Mouse (Mus musculus): Measurements from ENCODE around the gene Snx19.

Gene Snx19

DNA sequence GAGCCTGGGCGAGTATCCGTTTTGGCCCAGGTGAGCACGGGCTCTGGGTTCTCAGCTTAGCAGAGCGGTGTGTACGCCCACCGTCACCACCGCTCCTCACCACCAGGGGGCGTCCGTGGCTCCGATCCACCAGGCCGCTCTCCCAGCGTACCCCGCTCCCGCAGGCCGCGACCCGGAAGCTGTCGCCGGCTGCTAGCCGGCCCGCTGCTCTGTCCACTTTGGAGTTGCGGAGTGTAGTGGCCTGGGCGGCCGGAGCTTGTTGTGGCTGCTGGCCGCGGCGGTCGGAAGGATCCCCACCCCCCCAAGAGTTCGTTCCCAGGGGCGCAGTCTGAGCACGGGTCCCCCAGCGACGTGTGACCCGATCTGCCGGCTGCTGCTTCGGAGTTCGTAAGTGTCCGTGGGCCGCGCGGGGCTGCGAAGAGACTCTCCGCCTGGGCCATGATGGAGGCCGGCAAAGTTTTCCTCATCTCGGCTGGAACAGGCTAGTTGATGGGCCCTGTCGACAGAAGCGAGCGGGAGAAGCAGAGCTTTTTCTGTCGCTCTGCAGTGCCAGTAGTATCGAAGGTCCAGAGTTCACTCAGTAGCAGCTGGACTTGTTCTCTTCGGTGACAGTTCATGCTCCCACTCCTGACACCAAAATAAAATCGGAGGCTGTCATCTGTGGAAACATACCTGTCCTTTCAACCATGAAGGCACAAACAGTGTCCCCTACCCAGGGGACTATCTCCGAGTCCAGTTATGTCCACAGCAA is at the start of gene Snx19:
Gene Snx19, plus strand, starts transcription at position 227 of the 751 bp plus-strand sequence.
- in situ Hi-C loops (cut with MboI; ENCODE audit: low pct_unique_long_range_greater_than_20kb in 1 of 2, low sequenced_read_pairs in 2 of 2, unreplicated experiment in 1 of 2) = loop anchor here in 1 of 2 experiments (10.0 kb wide), 1 partner anchor 762 kb away; no protein-coding TSS in a partner anchor

DNA sequence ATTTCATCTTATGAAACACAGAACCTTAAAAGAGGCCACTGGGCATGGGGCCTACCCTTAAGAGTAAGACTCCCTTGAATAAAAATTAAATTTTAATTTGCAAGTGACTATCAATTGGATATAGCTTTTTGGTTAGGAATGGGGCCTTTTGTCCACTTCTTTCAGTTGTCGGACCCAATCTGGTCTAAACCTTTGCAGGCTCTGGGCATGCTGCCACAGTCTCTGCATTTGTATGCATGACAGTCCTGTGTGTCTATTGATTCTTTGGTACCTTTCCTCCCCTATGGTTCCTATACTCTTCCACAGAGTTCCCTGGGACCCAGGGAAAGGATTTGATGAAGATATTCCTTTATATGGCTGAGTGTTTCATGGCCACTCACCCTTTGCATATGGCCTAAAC is 26.1 kb upstream of the Snx19 start:
- in situ Hi-C loops (cut with MboI; ENCODE audit: low pct_unique_long_range_greater_than_20kb in 1 of 2, low sequenced_read_pairs in 2 of 2, unreplicated experiment in 1 of 2) = no loop called here

DNA sequence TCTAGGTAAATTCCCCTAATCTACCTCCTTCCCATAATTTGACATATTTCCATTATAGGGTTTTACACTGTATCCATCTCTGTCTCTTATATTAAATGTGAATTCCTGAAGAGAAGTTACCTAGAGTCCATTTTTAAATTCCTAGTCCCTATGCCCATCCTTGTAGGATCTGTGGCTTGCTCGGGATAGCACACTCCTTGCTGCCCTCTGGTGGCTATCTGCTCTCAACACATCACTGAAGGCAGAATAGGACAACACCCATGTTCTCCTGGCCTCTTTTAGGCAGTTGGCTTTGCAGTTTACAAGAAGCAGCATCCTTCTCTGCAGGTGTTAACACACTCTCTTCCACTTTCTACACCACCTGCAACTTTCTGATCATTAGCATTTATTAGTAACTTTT is 4.0 kb upstream of the Snx19 start:
- in situ Hi-C loops (cut with MboI; ENCODE audit: low pct_unique_long_range_greater_than_20kb in 1 of 2, low sequenced_read_pairs in 2 of 2, unreplicated experiment in 1 of 2) = loop anchor here in 1 of 2 experiments (10.0 kb wide), 1 partner anchor 758 kb away; no protein-coding TSS in a partner anchor

DNA sequence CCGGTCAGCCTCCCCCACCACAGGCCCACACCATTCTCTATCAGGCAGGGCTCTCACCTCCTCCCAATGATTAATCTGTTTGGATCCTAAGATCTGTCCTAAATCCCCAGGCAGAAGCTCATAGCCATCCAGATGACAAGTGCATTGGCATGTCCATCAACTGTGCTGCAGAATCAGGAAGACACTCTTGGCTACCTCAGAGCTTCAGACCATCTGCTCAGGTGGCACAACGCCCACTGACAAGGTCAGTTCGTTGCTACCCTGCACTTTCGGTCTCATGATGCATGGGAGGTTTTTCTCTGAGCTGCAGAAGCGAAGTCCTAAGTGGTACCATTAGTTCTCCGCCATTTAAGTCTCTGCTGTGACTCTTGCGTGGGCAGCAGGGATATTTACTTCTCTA is 1.7 kb upstream of the Snx19 start:
- in situ Hi-C loops (cut with MboI; ENCODE audit: low pct_unique_long_range_greater_than_20kb in 1 of 2, low sequenced_read_pairs in 2 of 2, unreplicated experiment in 1 of 2) = loop anchor here in 1 of 2 experiments (10.0 kb wide), 1 partner anchor 760 kb away; no protein-coding TSS in a partner anchor

DNA sequence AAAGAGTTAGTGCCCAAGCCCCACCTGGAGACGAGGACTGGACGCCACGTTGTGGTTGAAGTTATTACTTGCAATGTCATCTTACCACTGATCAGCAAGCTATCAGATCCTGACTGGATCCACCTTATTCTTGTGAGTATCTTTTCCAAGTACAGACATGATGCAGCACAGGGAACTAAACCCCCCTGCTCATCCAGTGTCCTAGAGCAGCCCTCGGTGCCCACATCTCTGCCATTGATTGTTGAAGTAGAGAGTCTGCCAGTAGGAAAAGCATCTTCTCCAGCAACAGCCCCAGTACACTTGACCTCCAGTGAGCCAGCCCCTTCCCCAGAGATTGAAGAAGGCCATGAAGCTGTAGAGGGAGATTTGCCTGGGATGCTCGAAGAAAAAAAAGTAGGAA is 1.3 kb downstream of the Snx19 start:
- in situ Hi-C loops (cut with MboI; ENCODE audit: low pct_unique_long_range_greater_than_20kb in 1 of 2, low sequenced_read_pairs in 2 of 2, unreplicated experiment in 1 of 2) = loop anchor here in 1 of 2 experiments (10.0 kb wide), 1 partner anchor 763 kb away; no protein-coding TSS in a partner anchor

DNA sequence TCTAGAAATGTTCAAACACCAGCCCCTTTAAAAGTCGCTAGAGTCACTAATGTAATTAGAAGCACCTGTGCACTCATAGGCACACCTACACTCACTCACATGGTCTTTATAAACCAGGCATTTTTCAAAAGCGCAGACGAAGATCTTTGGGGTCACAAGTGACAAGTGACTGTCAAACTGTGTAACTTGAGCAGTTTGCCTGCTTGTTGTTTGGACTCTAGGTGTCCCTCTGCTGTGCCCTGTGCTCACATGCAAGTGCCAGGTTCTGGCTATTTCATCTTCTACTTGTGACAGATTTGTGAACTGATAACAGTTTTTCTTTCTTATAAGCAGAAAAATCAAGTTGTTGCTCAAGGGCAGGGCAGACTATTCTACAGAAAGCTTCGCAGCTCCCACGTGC is 3.5 kb downstream of the Snx19 start:
- in situ Hi-C loops (cut with MboI; ENCODE audit: low pct_unique_long_range_greater_than_20kb in 1 of 2, low sequenced_read_pairs in 2 of 2, unreplicated experiment in 1 of 2) = no loop called here

DNA sequence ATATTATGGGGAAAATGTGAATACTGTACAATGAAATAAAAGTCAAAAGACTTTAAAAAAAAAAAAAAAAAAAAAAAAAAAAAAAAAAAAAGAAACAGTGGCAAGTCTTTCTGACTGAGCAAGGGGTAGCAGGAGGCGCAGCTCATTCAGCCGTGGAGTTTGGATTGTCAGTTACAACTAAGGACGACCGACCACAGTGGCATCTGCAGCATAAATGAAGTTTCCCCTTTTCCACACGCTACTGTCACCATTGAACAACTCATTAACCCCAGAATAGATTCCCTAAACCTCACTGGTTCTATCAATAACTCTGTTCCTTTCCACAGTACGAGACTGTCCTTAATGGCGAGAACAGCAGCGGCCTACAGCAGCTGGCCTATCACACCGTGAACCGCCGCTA is 5.0 kb downstream of the Snx19 start:
- in situ Hi-C loops (cut with MboI; ENCODE audit: low pct_unique_long_range_greater_than_20kb in 1 of 2, low sequenced_read_pairs in 2 of 2, unreplicated experiment in 1 of 2) = no loop called here

DNA sequence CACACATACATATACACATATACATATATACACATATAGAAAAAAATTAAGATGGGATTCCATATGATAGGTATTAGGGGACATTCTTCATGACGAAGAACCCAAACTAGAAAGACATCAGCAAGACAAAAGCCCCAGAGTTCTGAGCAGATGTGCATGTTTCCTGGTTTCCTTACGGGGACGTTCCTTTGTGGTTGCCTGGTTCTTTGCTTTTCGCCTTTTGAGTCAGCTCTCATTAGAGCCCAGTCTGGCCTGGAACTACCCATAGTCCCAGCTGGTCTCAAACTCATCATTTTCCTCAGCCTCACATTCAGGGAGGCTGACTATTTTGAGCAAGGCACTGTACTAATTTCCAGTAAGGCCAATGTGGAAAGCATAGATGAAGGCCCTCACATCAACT is 7.0 kb downstream of the Snx19 start:
- in situ Hi-C loops (cut with MboI; ENCODE audit: low pct_unique_long_range_greater_than_20kb in 1 of 2, low sequenced_read_pairs in 2 of 2, unreplicated experiment in 1 of 2) = no loop called here

DNA sequence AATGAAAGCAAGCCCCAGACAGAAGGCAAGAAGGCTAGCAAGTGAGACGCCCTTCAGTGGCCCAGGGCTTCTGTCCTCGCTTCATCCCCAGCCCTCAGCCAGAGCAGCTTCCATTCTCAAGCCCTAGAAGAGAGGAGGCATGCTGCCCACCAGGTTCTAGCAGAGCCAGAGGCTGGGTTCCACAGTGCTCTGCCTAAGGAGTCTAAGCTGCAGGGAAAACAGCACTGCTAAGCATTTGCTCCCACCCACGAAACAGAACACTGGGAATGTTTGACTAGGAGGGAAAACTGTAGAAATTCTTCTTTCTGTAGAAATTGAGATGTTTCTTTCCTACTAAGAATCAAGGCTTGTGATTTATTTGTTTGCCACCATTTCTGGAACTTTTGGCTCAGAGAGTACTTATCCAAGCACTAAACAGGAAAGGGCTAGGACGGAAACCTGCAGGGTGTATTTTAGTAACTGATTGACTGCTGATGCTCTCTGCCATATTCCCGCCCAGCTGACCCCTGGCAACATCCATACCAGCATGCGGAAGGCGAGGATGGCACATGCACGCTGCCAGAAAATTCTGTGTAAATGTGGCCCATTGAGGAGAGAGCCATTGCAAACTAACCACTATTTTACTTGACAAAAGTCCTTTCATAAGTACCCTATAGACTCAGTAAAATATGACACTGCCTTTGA is 9.1 kb downstream of the Snx19 start:
- in situ Hi-C loops (cut with MboI; ENCODE audit: low pct_unique_long_range_greater_than_20kb in 1 of 2, low sequenced_read_pairs in 2 of 2, unreplicated experiment in 1 of 2) = no loop called here

DNA sequence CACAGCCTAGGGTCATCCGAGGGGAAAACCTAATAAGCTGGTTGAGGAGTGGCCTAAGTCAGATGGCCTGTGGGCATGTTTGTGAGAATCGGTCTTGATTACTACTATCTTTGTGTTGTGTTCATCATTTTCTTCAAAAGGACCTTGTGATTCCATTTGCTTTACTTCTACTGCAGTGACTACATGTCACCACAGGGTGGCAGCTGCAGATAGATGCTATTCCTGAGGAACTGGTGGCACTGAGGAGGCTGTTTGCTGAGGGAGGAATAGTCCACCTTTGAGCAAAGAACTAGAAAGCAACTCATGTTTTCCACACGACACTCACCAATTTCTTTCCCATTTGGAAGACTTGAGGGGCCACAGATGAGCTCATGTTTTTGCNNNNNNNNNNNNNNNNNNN is 11.6 kb downstream of the Snx19 start:
- in situ Hi-C loops (cut with MboI; ENCODE audit: low pct_unique_long_range_greater_than_20kb in 1 of 2, low sequenced_read_pairs in 2 of 2, unreplicated experiment in 1 of 2) = no loop called here

DNA sequence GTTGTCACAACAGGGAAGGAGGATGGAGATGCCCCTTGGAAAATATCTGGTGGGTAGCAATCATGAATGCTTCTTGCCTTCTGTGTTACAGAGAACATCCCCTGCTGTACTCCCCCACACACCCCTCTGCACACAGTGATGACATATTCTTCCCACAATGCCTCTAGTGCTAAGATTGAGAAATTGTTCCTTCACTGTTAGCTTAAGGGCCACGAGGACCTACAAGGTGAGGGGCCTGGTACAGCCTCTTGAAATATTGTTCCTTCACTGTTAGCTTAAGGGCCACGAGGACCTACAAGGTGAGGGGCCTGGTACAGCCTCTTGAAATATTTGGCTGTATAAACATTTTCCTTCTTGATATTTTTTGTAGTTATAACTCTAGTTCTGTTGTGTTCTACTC is 14.9 kb downstream of the Snx19 start:
- in situ Hi-C loops (cut with MboI; ENCODE audit: low pct_unique_long_range_greater_than_20kb in 1 of 2, low sequenced_read_pairs in 2 of 2, unreplicated experiment in 1 of 2) = no loop called here

DNA sequence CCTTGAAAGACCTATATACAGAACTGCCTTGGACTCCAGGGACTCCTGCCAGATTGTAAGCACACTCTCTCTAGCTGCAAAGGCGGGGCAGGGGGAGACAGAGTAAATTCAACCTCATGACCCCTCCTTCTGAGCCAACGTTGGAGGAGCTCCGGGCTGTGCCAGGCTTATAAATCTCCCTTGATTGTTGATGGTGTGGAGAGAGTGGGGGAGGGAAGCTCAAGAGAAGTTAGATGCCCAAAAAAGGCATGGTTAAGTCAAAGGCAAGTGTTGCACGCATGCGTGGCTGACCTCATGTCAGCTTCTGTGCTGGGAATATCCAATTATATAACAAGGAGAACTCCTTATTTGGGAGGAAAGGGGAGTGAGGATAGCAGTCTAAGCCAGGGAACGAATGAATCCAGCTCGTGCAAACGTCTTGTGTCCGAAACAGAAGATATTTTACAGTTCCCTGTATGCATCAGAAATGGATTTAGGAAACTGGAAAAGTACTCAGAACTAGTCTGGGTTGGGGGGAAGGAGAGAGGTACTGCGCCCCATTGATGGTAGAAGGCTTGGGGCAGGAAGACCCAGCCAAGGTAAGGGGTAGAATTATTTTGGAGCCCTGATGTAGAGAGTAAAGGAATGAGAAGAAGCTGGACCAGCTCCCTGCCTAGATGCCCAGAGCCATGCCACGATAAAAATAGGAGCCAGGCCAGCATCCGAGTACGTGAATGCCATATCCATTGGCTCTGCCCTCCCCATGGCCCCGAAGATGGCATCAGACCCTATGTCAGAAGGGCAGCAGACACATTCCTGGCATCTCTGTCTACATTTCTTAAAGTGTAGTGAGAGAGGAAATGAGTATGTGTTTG is 18.6 kb downstream of the Snx19 start:
- in situ Hi-C loops (cut with MboI; ENCODE audit: low pct_unique_long_range_greater_than_20kb in 1 of 2, low sequenced_read_pairs in 2 of 2, unreplicated experiment in 1 of 2) = no loop called here

DNA sequence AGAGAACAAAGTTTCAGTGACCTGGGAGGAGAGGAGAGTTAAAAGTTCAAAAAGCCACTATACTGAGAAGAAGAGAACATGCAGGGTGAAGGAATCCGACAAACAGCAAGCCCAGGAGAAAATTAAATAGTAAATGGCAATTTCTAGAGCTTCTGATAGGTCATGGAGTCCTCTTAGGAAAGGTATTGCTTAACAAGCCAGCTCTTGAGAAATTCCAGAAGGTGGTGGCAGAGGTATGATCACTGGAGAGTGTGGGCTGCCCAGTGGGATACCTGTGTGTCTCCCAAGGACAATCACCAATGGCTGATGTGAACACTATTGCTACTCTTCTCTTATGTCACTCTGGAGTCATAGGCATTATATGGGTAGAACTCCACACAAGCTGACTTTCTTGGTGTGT is 19.2 kb downstream of the Snx19 start:
- in situ Hi-C loops (cut with MboI; ENCODE audit: low pct_unique_long_range_greater_than_20kb in 1 of 2, low sequenced_read_pairs in 2 of 2, unreplicated experiment in 1 of 2) = no loop called here

DNA sequence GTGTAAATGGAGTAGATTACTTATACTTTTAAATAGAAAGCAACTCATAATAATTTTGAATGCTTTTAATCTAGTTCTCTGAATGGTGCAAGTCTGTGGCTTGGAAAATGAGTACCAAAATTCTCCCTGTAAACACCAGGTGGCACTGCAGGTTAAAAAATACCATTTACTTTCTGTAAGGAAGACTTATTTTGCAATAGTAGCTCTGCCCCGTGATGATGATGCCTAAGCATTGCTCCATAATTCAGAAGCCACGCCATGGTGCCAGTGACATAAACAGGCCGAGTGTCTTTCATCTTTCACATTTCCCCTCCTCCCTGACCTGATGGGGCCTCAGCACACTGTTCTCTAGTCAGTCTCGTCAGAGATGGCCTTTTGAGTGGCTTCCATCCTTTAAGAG is 21.6 kb downstream of the Snx19 start:
- in situ Hi-C loops (cut with MboI; ENCODE audit: low pct_unique_long_range_greater_than_20kb in 1 of 2, low sequenced_read_pairs in 2 of 2, unreplicated experiment in 1 of 2) = no loop called here

DNA sequence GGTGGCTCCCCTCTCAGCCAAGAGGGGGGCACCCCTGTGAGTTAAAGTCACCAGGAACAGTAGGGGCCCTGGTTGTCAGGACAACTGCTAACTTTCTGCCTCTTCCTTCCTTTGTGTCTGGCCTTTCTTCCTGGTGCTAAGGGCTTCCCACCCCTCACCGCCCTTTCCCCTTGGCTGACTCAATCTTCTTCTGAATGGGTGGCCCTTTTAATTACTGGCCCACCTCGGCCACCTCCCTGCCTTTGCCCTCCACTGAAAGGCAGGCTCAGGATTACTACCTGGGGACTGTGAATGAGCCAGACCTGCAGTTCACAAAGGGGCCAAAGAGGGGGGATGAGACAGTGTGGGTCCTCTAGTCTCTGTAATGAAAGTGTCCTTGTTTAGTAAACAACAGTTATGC is 23.0 kb downstream of the Snx19 start:
- in situ Hi-C loops (cut with MboI; ENCODE audit: low pct_unique_long_range_greater_than_20kb in 1 of 2, low sequenced_read_pairs in 2 of 2, unreplicated experiment in 1 of 2) = no loop called here

DNA sequence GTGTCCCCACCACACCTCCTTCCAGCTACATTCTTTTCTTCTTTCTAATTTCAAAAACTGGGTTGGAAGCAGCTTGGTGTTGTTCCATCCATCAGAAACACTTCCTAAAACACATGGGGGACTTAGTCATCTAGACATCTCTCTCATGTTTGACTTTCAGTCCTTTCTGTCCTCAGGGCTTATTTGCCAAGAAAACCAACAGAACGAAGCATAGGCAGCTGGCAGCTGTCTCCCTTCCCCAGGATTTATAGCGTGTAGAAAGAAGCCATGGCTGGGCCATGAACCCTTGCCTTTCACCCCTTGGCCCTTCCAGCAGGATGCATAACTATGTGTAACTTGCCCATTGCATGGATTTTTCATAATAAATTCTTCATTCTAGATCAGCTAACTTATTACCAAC is 23.9 kb downstream of the Snx19 start:
- in situ Hi-C loops (cut with MboI; ENCODE audit: low pct_unique_long_range_greater_than_20kb in 1 of 2, low sequenced_read_pairs in 2 of 2, unreplicated experiment in 1 of 2) = no loop called here

DNA sequence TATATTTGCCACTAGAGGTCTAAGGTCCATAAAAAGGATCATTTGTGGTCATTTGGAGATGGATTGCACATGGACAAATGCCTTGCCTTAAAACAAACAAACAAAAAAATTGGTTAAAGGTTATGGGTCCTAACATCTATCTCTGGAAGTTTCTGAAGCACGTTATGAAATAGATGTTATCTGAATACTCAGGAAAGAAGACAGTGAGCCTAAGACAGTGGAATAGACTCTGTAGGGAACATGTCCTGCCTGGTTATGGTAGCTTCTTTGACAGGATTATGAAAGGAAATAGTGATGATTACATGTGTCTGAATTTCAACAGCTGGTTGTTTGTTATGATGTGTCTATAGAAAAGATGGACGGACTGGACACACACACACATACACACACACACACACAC is 27.6 kb downstream of the Snx19 start:
- in situ Hi-C loops (cut with MboI; ENCODE audit: low pct_unique_long_range_greater_than_20kb in 1 of 2, low sequenced_read_pairs in 2 of 2, unreplicated experiment in 1 of 2) = no loop called here

DNA sequence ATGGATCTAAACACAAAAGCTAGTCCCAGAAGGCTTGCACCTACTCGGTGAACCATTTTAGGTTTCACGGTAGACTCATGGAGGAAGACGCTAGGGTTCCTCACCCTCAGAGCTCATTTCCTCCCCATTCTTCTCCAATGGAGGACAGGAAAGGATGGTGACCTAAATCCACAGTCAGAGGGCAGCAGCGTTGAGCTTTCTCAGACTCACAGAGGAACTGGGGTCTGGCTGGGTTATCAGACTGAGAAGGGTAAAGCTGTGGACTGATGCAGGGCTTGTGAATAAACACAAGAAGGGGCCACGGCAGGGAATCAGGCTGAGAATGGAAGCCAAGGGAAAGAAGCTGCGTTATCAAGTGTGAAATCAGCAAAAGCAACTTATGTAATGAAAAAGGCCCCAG is 29.3 kb downstream of the Snx19 start:
- in situ Hi-C loops (cut with MboI; ENCODE audit: low pct_unique_long_range_greater_than_20kb in 1 of 2, low sequenced_read_pairs in 2 of 2, unreplicated experiment in 1 of 2) = no loop called here

DNA sequence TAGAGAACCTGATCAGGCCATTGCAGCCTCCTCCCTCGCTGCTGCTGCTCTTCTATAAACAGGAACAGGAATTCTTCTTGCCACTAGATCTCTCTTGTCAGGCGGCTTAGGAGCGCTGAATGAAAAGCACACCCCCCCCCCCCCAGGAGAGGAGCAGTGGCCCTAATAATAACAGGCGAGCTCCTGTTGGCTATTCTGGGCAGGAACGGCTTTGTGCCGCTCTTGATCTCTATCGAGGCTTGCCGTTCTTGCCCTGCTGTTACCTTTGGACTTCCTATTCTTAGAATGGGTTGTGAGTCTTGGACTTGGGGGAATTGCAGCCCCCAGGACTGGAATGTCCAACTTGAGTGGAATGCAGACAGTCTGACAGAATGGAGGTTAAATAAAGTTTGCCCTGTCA is 33.6 kb downstream of the Snx19 start:
- in situ Hi-C loops (cut with MboI; ENCODE audit: low pct_unique_long_range_greater_than_20kb in 1 of 2, low sequenced_read_pairs in 2 of 2, unreplicated experiment in 1 of 2) = no loop called here
